Mouse (Mus musculus): ENCODE results near the gene Npr3.
"Not testable (repeated sequence)": the region's sequence is repeated elsewhere in the genome, so short reads cannot be mapped to it uniquely, and the experiment has no call there.

Gene Npr3

DNA sequence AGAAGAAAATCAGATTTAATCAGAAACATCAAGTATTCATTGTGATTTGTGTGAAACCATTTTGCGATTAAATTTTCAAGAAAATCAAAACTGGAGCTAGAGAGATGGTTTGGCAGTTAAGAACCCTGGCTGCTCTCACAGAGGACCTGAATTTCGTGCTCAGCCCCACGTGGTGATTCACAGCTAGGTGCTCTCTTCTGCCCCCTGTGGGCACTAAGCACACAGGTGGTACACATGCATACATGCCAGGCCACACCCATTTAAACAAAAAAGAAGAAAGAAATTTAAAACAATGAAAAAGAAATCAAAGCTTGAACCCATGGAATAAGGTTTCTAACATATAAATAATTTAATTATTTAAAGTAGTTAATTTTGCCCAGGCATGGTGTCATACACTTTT, 15.7 kb downstream of the Npr3 start:
- intact Hi-C loops (cut with DNase I), result no loop called here

- intact Hi-C loops (cut with DNase I), result no loop called here
These were observed 24.4 kb downstream of the Npr3 start for GRCm38 (mm10) chr15:11882508-11883205.

GRCm38 (mm10) chr15:11881822-11882221, 25.3 kb downstream of the Npr3 start:
- intact Hi-C loops (cut with DNase I), result no loop called here

GRCm38 (mm10) chr15:11878334-11878733, 28.8 kb downstream of the Npr3 start:
- intact Hi-C loops (cut with DNase I), result no loop called here

- intact Hi-C loops (cut with DNase I), result no loop called here
These were observed 29.8 kb downstream of the Npr3 start for GRCm38 (mm10) chr15:11877273-11877672.

DNA sequence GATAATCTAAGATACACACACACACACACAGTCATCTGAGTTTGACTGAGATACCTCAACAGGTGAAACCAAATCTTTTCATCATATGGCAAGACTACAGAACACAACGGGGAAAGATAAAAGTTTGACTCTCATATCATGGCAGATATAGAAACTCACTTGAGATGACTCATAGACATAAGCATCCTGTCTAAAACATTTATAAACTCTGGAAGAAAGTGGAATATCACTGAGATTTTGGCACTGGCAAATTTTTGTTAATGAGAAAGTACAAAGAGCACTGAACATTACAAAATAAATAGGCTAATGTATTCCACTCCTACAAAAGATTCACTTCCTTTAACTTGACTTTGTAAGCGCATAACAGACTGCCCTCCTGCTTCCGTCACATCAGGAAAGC, 40.2 kb downstream of the Npr3 start:
- intact Hi-C loops (cut with DNase I), result no loop called here

- intact Hi-C loops (cut with DNase I), result no loop called here
These were observed 43.6 kb downstream of the Npr3 start for GRCm38 (mm10) chr15:11863540-11863818.

DNA sequence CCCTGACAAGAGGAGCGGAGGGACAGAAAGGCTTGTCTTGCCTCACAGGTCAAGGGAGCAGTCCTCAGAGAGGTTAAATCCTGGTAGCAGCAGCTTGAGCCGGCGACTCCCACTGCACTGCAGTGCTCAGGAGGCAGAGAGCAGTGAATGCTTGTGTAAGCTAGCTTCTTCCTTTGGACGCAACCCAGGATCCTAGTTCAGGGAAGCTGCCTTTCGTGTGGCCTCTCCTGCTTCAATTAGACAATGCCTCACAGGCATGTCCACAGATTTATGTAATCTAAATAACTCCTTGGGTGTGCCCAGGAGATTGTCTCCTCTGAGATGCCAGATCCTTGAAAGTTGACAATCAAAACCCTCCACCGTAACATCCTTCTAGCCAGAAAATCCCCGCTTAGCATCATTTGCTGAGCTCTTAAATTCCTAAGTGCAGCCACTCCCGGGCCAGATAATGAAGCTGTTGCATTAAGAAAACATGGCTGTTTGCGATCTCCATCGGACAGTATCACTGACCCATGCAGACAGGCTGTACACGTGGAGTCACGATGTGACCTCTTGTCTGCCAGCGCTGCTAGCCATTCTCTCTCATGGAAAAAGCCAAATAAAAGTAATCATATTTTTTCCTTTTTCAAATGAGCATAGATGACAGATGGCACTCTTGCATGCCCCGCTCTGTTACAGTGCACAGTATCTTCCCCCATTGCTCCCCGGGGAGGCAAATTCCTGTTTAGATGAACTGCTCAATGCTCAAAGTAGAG, 44.1 kb downstream of the Npr3 start:
- intact Hi-C loops (cut with DNase I), result no loop called here

- intact Hi-C loops (cut with DNase I), result no loop called here
These were observed 44.8 kb downstream of the Npr3 start for GRCm38 (mm10) chr15:11862253-11862652.

DNA sequence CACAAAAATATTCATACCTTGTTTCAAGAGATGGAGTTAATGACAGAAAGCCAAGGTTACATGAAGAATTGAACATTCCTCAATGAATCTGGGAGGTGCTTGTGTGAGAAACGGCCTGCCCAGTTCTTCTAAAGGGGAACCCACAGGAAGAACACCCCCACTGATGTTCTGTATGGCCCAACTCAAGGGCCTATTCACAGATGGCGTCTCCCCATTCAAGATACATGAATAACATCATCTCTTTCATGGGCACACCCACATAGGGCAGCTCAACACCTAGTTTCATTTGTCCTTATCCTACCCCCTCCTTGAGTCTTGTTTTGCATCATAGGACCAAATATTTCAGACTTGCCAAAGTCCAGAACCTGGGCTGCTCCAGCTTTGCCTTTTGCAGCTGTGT, 46.8 kb downstream of the Npr3 start:
- intact Hi-C loops (cut with DNase I), result no loop called here

DNA sequence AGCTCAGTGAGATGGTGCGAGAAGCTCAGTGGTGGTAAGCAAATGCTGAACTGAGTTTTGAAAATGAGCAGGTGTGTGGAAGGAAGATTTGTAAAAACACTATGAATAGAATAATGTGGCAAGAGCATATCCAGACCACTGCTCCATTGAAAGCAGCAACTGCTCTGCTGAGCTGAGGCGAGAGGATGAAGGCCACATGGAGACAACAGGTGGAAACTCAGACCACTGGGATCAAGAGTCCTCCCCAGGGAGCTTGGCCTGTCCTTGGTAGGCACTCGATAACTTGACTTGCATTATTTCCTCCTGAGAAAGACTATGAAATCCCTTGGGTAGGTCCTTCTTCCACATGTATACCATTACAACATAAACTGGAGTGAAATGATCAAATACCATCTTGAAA, 47.3 kb downstream of the Npr3 start:
- intact Hi-C loops (cut with DNase I), result no loop called here

DNA sequence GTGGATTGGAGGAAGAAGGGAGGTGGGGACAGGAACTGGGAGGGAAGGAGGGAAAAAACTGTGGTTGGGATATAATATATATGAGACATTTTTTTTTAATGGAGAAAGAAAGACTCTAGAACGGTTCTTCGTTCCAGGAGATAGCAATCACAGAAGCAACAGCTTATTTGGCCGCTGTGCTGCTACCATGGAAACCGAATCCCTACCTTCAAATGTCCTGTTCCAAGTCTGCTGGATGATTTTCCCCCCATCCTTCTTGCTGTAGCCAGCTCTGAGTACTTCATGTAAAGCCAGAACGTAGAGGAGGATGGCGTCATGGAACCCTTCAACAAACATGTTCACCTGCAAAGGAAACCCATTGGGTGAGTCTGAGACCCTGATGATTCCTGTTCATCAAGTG, 48.7 kb downstream of the Npr3 start:
- intact Hi-C loops (cut with DNase I), result no loop called here

- intact Hi-C loops (cut with DNase I), result no loop called here
These were observed 61.7 kb downstream of the Npr3 start for GRCm38 (mm10) chr15:11845204-11846062.

GRCm38 (mm10) chr15:11844115-11844514, 63.0 kb downstream of the Npr3 start:
- intact Hi-C loops (cut with DNase I), result no loop called here

- intact Hi-C loops (cut with DNase I), result no loop called here
These were observed 65.3 kb downstream of the Npr3 start for GRCm38 (mm10) chr15:11841828-11842227.

DNA sequence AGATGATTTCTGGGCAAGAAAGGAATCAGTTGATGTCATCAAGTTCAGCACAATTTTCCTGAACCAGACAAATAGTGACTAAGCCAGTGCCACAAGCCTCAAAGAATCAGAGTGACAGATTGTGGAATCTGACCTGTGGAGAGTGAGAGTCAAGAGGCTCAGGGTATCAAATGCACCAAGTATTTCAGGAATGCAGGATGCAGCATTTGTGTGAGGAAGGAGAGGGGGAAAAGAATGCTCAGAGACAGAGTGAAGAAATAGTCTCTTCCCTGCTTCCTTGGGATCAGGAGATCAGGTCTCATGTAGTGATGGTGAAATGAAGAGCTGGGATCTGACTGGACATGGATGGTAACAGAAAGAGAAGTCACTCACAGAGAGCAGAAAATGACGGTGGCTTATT, 71.2 kb downstream of the Npr3 start:
- intact Hi-C loops (cut with DNase I), result no loop called here

DNA sequence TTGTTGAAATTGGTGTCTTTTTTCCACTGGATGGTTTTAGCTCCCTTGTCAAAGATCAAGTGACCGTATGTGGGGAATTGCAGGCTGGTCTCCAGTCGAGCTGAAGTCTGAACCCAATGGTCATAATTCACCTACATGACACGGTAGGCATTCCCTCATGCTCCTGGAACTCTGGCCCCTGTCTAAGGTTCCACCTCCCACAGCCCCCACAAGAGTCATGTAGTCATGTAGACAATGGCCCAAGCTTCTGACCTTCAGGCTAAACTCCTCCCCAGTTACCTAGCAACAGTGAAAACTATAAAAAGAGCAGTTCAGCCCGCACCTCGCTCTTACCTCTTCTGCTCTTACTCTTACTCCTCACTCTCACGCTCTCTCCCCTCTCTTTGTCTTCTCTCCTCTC, 84.7 kb downstream of the Npr3 start:
- intact Hi-C loops (cut with DNase I), result not testable (repeated sequence)

- intact Hi-C loops (cut with DNase I), result no loop called here
These were observed 91.5 kb downstream of the Npr3 start for GRCm38 (mm10) chr15:11815551-11815950.

- intact Hi-C loops (cut with DNase I), result no loop called here
These were observed 103.5 kb downstream of the Npr3 start for GRCm38 (mm10) chr15:11803576-11803975.

DNA sequence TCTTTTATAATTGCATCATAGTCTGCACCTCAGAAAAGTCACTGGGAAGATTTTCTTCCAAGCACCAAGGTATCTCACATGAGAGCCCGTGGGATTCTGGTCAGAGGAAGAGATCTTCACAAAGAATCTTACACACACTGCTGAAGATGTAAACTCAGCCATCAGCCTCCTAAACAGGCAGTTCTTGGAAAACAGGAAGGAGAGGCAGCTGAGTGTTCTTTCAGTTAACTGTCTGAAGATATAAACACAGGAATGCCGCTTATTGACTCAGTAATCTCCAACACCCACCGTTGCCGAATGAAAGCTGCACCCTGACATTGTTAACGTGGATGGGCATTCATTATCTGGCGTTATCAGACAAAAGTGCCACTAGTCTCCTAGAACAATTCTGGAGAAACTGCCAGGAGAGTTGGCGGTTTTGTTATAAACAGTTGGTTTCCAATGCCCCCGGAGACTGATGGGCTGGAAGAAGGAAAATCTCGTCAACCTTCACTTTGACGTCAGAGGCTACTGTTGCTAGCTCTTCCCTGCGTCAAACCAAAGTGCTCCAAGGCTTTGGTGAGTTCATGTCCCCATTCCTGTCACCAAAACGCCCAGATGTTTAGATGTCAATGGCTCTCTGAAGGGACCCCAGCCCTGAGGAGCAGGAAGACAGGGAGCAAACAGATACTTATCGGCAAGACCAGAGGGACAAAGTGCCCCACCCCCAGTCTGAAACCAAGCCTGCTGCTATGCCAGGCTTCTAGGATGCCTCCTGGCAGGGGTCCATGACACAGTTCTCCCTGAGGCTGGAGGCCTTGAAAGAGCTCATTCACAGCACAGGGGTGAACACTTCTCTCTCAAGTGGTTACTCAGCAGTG, 105.0 kb downstream of the Npr3 start:
- intact Hi-C loops (cut with DNase I), result no loop called here

DNA sequence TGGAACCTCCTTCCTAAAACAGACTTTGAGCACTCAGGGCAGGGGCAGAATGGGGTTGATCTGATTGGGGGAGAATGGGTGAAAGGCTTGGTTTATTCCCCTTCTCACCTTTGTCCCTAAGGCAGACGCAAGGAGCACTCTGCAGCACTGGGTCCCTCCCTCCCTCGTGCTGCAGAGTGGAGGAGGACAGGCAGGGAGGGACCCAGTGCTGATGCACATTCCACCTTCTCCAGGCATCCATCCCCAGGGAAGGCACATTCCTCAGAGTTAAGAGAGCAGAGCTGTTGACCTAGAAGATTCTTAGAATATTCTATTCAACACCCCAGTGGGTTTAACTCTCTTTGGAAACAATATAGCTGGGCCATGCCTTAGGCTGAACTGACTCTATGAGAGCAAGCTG, 112.5 kb downstream of the Npr3 start:
- intact Hi-C loops (cut with DNase I), result no loop called here

Data from adrenal gland (tissue).